Mouse (Mus musculus): ENCODE results near the gene Itga7. TPM values are rescaled to one million over a fixed set of nuclear protein-coding genes. Genes with fewer than 3 reads are reported as not detected.

Gene Itga7
- 54.8 TPM for polyA plus RNA-seq (2014; fragmentation: Illumina TruSeq; extraction: RNeasy Lipid Tissue Mini Kit (QIAGEN cat#74804); ENCODE audit: low read depth, low replicate concordance)

GRCm38 (mm10) chr10:128933574-128933973 lies at the start of gene Itga7:
Gene Itga7, plus strand, starts transcription at chr10:128933818.

GRCm38 (mm10) chr10:128891296-128892094 lies 42.1 kb upstream of the Itga7 start, which contains the start of gene Gdf11:
Gene Gdf11, minus strand, starts transcription at chr10:128891718.

GRCm38 (mm10) chr10:128900698-128901097 lies 32.9 kb upstream of the Itga7 start, which contains the start of gene Cd63:
Gene Cd63, plus strand, starts transcription at chr10:128900989.

GRCm38 (mm10) chr10:128922822-128923012 lies 10.9 kb upstream of the Itga7 start, which contains the start of gene Rdh5:
Gene Rdh5, minus strand, starts transcription at chr10:128922888.

GRCm38 (mm10) chr10:128923935-128924334 lies 9.7 kb upstream of the Itga7 start, which contains the start of gene Bloc1s1:
Gene Bloc1s1, minus strand, starts transcription at chr10:128924035.

GRCm38 (mm10) chr10:128960590-128961584 lies 27.3 kb downstream of the Itga7 start, which contains the start of gene Mettl7b:
Gene Mettl7b, minus strand, starts transcription at chr10:128960988.

GRCm38 (mm10) chr10:128989131-128989530 lies 55.5 kb downstream of the Itga7 start, which contains the start of gene Olfr9:
Gene Olfr9, plus strand, starts transcription at chr10:128989431.

Other genes with a start within 250 kb of the Itga7 start
- gene Rab5b, start 237.6 kb upstream of the Itga7 start, polyA plus RNA-seq (2014; fragmentation: Illumina TruSeq; extraction: RNeasy Lipid Tissue Mini Kit (QIAGEN cat#74804); ENCODE audit: low read depth, low replicate concordance) = 111 TPM
- 15.2 TPM for gene Pmel, start 229.6 kb upstream of the Itga7 start, polyA plus RNA-seq (2014; fragmentation: Illumina TruSeq; extraction: RNeasy Lipid Tissue Mini Kit (QIAGEN cat#74804); ENCODE audit: low read depth, low replicate concordance)
- gene Cdk2, start 228.8 kb upstream of the Itga7 start, polyA plus RNA-seq (2014; fragmentation: Illumina TruSeq; extraction: RNeasy Lipid Tissue Mini Kit (QIAGEN cat#74804); ENCODE audit: low read depth, low replicate concordance) = 20.1 TPM
- gene Dgka, start 189.0 kb upstream of the Itga7 start, polyA plus RNA-seq (2014; fragmentation: Illumina TruSeq; extraction: RNeasy Lipid Tissue Mini Kit (QIAGEN cat#74804); ENCODE audit: low read depth, low replicate concordance) = 16.4 TPM
- 28.8 TPM for gene Pym1, start 185.9 kb upstream of the Itga7 start, polyA plus RNA-seq (2014; fragmentation: Illumina TruSeq; extraction: RNeasy Lipid Tissue Mini Kit (QIAGEN cat#74804); ENCODE audit: low read depth, low replicate concordance)
- 17.1 TPM for gene Mmp19, start 142.9 kb upstream of the Itga7 start, polyA plus RNA-seq (2014; fragmentation: Illumina TruSeq; extraction: RNeasy Lipid Tissue Mini Kit (QIAGEN cat#74804); ENCODE audit: low read depth, low replicate concordance)
- 44.6 TPM for gene Dnajc14, start 129.8 kb upstream of the Itga7 start, polyA plus RNA-seq (2014; fragmentation: Illumina TruSeq; extraction: RNeasy Lipid Tissue Mini Kit (QIAGEN cat#74804); ENCODE audit: low read depth, low replicate concordance)
- 13.7 TPM for gene Tmem198b, start 129.4 kb upstream of the Itga7 start, polyA plus RNA-seq (2014; fragmentation: Illumina TruSeq; extraction: RNeasy Lipid Tissue Mini Kit (QIAGEN cat#74804); ENCODE audit: low read depth, low replicate concordance)
- gene Sarnp, start 116.5 kb upstream of the Itga7 start, polyA plus RNA-seq (2014; fragmentation: Illumina TruSeq; extraction: RNeasy Lipid Tissue Mini Kit (QIAGEN cat#74804); ENCODE audit: low read depth, low replicate concordance) = 69.3 TPM
- gene Ormdl2, start 112.2 kb upstream of the Itga7 start, polyA plus RNA-seq (2014; fragmentation: Illumina TruSeq; extraction: RNeasy Lipid Tissue Mini Kit (QIAGEN cat#74804); ENCODE audit: low read depth, low replicate concordance) = 96.5 TPM
- 1.6 TPM for gene Gdf11, start 42.1 kb upstream of the Itga7 start, polyA plus RNA-seq (2014; fragmentation: Illumina TruSeq; extraction: RNeasy Lipid Tissue Mini Kit (QIAGEN cat#74804); ENCODE audit: low read depth, low replicate concordance)
- 549 TPM for gene Cd63, start 32.8 kb upstream of the Itga7 start, polyA plus RNA-seq (2014; fragmentation: Illumina TruSeq; extraction: RNeasy Lipid Tissue Mini Kit (QIAGEN cat#74804); ENCODE audit: low read depth, low replicate concordance)
- 16.9 TPM for gene Rdh5, start 10.9 kb upstream of the Itga7 start, polyA plus RNA-seq (2014; fragmentation: Illumina TruSeq; extraction: RNeasy Lipid Tissue Mini Kit (QIAGEN cat#74804); ENCODE audit: low read depth, low replicate concordance)
- gene Bloc1s1, start 9.8 kb upstream of the Itga7 start, polyA plus RNA-seq (2014; fragmentation: Illumina TruSeq; extraction: RNeasy Lipid Tissue Mini Kit (QIAGEN cat#74804); ENCODE audit: low read depth, low replicate concordance) = 277 TPM
- gene Mettl7b, start 27.2 kb downstream of the Itga7 start, polyA plus RNA-seq (2014; fragmentation: Illumina TruSeq; extraction: RNeasy Lipid Tissue Mini Kit (QIAGEN cat#74804); ENCODE audit: low read depth, low replicate concordance) = 4.7 TPM
- gene Olfr9, start 55.6 kb downstream of the Itga7 start, polyA plus RNA-seq (2014; fragmentation: Illumina TruSeq; extraction: RNeasy Lipid Tissue Mini Kit (QIAGEN cat#74804); ENCODE audit: low read depth, low replicate concordance) = not detected
- gene Olfr763, start 77.0 kb downstream of the Itga7 start, polyA plus RNA-seq (2014; fragmentation: Illumina TruSeq; extraction: RNeasy Lipid Tissue Mini Kit (QIAGEN cat#74804); ENCODE audit: low read depth, low replicate concordance) = not detected
- not detected for gene Olfr764-ps1, start 106.1 kb downstream of the Itga7 start, polyA plus RNA-seq (2014; fragmentation: Illumina TruSeq; extraction: RNeasy Lipid Tissue Mini Kit (QIAGEN cat#74804); ENCODE audit: low read depth, low replicate concordance)
- gene Olfr765, start 116.2 kb downstream of the Itga7 start, polyA plus RNA-seq (2014; fragmentation: Illumina TruSeq; extraction: RNeasy Lipid Tissue Mini Kit (QIAGEN cat#74804); ENCODE audit: low read depth, low replicate concordance) = not detected
- gene Olfr766-ps1, start 135.2 kb downstream of the Itga7 start, polyA plus RNA-seq (2014; fragmentation: Illumina TruSeq; extraction: RNeasy Lipid Tissue Mini Kit (QIAGEN cat#74804); ENCODE audit: low read depth, low replicate concordance) = not detected
- not detected for gene Olfr767, start 149.1 kb downstream of the Itga7 start, polyA plus RNA-seq (2014; fragmentation: Illumina TruSeq; extraction: RNeasy Lipid Tissue Mini Kit (QIAGEN cat#74804); ENCODE audit: low read depth, low replicate concordance)
- gene Olfr768, start 165.6 kb downstream of the Itga7 start, polyA plus RNA-seq (2014; fragmentation: Illumina TruSeq; extraction: RNeasy Lipid Tissue Mini Kit (QIAGEN cat#74804); ENCODE audit: low read depth, low replicate concordance) = not detected
- not detected for gene Olfr769, start 184.0 kb downstream of the Itga7 start, polyA plus RNA-seq (2014; fragmentation: Illumina TruSeq; extraction: RNeasy Lipid Tissue Mini Kit (QIAGEN cat#74804); ENCODE audit: low read depth, low replicate concordance)
- not detected for gene Olfr770, start 205.2 kb downstream of the Itga7 start, polyA plus RNA-seq (2014; fragmentation: Illumina TruSeq; extraction: RNeasy Lipid Tissue Mini Kit (QIAGEN cat#74804); ENCODE audit: low read depth, low replicate concordance)
- not detected for gene Olfr771, start 230.9 kb downstream of the Itga7 start, polyA plus RNA-seq (2014; fragmentation: Illumina TruSeq; extraction: RNeasy Lipid Tissue Mini Kit (QIAGEN cat#74804); ENCODE audit: low read depth, low replicate concordance)
- gene Olfr772, start 244.1 kb downstream of the Itga7 start, polyA plus RNA-seq (2014; fragmentation: Illumina TruSeq; extraction: RNeasy Lipid Tissue Mini Kit (QIAGEN cat#74804); ENCODE audit: low read depth, low replicate concordance) = not detected